Mouse (Mus musculus) kidney, adult 2 months (tissue): ENCODE data around the gene Ndnf. TPM values are rescaled to one million over a fixed set of nuclear protein-coding genes. Genes with fewer than 3 reads are reported as not detected.

ENCODE experiments used
- DNase-seq: peaks from one replicate; pipeline ENCODE4 v3.0.0; 2021
- H3K27ac ChIP-seq: fragments of 200-500 bp; 2 replicates; pipeline ENCODE4 v1.5.1; 2012; ENCODE audit warnings: low read depth, low read length, control low read depth, inconsistent platforms; ENCODE audit not compliant: insufficient read depth
- H3K27me3 ChIP-seq: fragments of 200-500 bp; replicated peaks from 2 replicates; pipeline ENCODE4 v1.6.1; 2012; ENCODE audit warnings: mild to moderate bottlenecking, moderate library complexity, low read length, inconsistent platforms; ENCODE audit not compliant: control insufficient read depth, insufficient read depth
- H3K36me3 ChIP-seq: fragments of 200-500 bp; 2 replicates; pipeline ENCODE4 v1.6.1; 2012; ENCODE audit warnings: mild to moderate bottlenecking, moderate library complexity, low read length, inconsistent platforms; ENCODE audit not compliant: control insufficient read depth, insufficient read depth
- H3K4me1 ChIP-seq: fragments of 200-500 bp; 2 replicates; pipeline ENCODE4 v1.6.1; 2011; ENCODE audit warnings: low read length; ENCODE audit not compliant: control insufficient read depth, insufficient read depth
- H3K4me3 ChIP-seq: fragments of 200-500 bp; 2 replicates; pipeline ENCODE4 v1.5.1; 2011; ENCODE audit warnings: mild to moderate bottlenecking, low read depth, low read length, control low read depth; ENCODE audit not compliant: insufficient read depth
- CTCF ChIP-seq: fragments of 200-500 bp; conservative IDR thresholded peaks from 2 replicates; pipeline ENCODE4 v1.5.1; 2011; ENCODE audit warnings: low read depth, mild to moderate bottlenecking, control low read depth, low read length, moderate library complexity, mixed read lengths; ENCODE audit not compliant: insufficient read depth, insufficient read length
- POLR2A ChIP-seq: fragments of 200-500 bp; IDR thresholded peaks from one replicate; pipeline ENCODE4 v1.6.1; 2011; ENCODE audit warnings: low read depth, low read length, control low read depth
- WGBS: fragments of 180-500 bp; shearing (Covaris S2); methylation state at CpG from one replicate; pipeline ENCODE4 v1.1.7; 2018; 5-methylcytosine and 5-hydroxymethylcytosine counted together
- polyA plus RNA-seq: library from polyadenylated mRNA; depleted of rRNA; stranded (reverse); fragments of >200 nt; gene quantifications from 2 replicates; pipeline ENCODE4 v1.2.3, GENCODE M21; 2012; rRNA removed

The Ndnf gene
- polyA plus RNA-seq, 1 experiment = 0.06 TPM

DNA sequence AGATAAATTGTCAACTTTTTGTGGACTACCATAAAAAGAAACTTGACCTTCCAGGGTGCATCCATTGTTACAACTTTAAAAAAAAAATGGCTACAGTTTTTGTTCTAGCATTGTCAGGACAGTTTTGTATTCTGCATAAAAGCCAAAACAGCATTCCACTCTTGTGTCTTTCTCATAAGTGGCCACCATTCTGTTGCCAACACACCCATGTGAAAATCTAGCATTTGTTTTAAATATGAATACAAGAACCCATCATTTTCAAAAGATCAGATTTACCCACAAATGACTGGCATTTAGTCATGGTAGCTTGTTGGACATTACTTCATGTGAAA is 72.4 kb downstream of the Ndnf start:
- no peak for DNase-seq
- no peak overlapping the region for H3K27ac ChIP-seq
- H3K27me3 ChIP-seq = no peaks in the 10 kb centered on the region
- no peak overlapping the region for H3K4me3 ChIP-seq
- TF ChIP-seq POLR2A = no peak
- no peak for TF ChIP-seq CTCF
- H3K36me3 ChIP-seq = no peaks in the 10 kb centered on the region
- H3K4me1 ChIP-seq = no peaks in the 10 kb centered on the region

DNA sequence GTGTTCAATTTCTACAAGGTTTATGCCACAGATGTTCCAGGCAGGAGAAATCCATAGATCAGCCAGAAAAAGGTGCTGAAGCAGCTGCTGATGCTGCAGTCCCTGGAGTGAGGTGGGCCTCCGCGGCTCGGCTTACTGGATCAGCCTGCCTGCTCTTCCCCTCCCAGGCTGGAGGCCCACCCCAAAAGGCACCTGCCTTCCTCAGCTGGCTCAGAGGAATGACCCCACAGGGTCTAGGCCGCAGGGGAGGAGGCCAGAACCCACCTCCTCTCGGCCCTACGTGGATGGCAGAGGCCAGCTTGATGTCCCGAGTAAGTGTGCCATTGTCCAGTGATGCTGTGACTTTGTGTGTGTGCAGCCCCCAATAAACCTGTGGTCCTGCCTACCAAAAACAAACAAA is 86.8 kb downstream of the Ndnf start:
- no peak overlapping the region for H3K27ac ChIP-seq
- no peaks in the 10 kb centered on the region; the same call in 1 of the 2 replicates for H3K27me3 ChIP-seq
- TF ChIP-seq POLR2A (no peak), CTCF (no peak)
- H3K4me1 ChIP-seq = no peaks in the 10 kb centered on the region
- DNase-seq = no peak
- no peak overlapping the region for H3K4me3 ChIP-seq
- no peaks in the 10 kb centered on the region for H3K36me3 ChIP-seq
- 59% methylated on average over 7 of the region's 7 CpGs for WGBS

DNA sequence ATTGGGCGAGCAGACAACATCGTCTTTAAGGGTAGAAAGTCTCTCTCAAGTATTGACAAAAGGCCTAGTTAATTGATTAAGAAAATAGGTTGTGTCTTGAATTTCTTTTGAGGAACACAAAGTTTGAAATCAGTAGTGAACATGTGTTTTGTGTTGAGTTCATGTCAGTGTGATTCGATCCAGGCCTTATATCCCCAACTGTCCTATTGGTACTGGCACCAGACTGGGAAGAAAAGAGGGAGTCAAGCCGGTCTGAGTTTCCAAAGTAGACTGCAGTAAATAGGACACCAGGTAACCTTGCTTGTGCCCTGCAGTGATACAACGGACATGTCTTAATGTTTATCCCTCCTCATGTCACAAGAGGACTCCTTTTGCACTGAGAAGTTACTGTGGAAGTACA is 87.8 kb downstream of the Ndnf start:
- no peak for DNase-seq
- no peaks in the 10 kb centered on the region for H3K4me1 ChIP-seq
- no peaks in the 10 kb centered on the region; the same call in 1 of the 2 replicates for H3K27me3 ChIP-seq
- 88% methylated on average over 5 of the region's 5 CpGs for WGBS
- no peaks in the 10 kb centered on the region for H3K36me3 ChIP-seq
- no peak overlapping the region for H3K27ac ChIP-seq
- TF ChIP-seq CTCF = no peak
- TF ChIP-seq POLR2A = no peak
- no peak overlapping the region for H3K4me3 ChIP-seq

DNA sequence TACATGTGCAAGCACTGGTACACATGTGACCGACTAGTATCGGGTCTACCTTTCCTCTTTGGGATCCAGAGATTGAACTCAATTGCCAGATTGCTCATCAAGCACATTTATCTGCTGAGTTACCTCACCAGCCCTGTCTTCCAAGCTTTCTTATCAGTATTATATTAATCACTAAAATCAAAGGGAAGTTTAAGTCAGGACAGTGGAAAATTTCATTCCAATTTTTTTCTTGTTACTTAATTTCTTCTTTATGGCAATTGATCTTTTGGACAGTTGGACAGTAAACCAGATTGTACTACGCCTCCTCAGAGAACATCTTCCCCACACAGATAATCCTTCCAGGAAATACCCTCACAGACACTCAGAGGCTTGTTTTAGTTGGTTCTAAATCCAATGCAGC is 88.7 kb downstream of the Ndnf start:
- no peaks in the 10 kb centered on the region for H3K4me1 ChIP-seq
- H3K4me3 ChIP-seq = no peak overlapping the region
- H3K27me3 ChIP-seq = no peaks in the 10 kb centered on the region; the same call in 1 of the 2 replicates
- no peaks in the 10 kb centered on the region for H3K36me3 ChIP-seq
- 89% methylated on average over 3 of the region's 3 CpGs for WGBS
- no peak overlapping the region for H3K27ac ChIP-seq
- TF ChIP-seq CTCF (no peak), POLR2A (no peak)
- no peak for DNase-seq

Other genes starting within 250 kb of the Ndnf start
- 0.06 and 0.45 TPM in 2 replicates for gene Tnip3, start 146.3 kb upstream of the Ndnf start, polyA plus RNA-seq
- 2.7 and 3.3 TPM in 2 replicates for gene Prdm5, start 107.4 kb downstream of the Ndnf start, polyA plus RNA-seq